Mouse (Mus musculus): ENCODE measurements around the gene Zbtb44. TPM values are rescaled to one million over a fixed set of nuclear protein-coding genes. Genes with fewer than 3 reads are reported as not detected.

Gene Zbtb44
- polyA plus RNA-seq, 1 experiment, result 4.0 TPM

DNA sequence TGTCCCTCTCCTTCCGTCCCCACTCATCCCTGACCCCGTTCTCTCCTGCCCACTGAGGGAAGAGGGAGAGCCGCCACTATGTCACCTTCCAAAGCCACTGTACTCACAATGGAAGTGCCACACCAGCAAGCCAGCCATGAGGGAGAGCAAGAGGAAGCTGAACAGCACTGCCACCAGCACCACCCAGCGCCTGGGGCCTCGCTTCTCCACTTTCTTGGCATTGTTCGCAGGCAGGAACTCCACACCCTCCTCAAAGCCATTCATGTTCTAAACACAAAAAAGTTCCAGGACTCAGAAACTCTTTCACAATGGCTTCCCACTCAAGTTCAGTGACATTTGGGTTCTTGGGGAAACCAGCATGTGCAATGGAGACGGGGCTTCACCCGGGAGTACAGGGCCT lies 78.0 kb downstream of the Zbtb44 start:
- Histone ChIP-seq H3K4me3 (no peak overlapping the region), H3K4me2 (ENCODE audit: low read depth) (no peak overlapping the region), H3K79me2 (ENCODE audit: control insufficient read depth, insufficient read depth) (no peaks in the 10 kb centered on the region), H3ac (ENCODE audit: control insufficient read depth, insufficient read length) (no peak overlapping the region), H3K36me3 (ENCODE audit: control insufficient read depth, insufficient read depth) (no peaks in the 10 kb centered on the region), H3K27me3 (ENCODE audit: control insufficient read depth, insufficient read depth, insufficient read length) (peaks cover 55% of the 10 kb centered on the region)
- no peak for TF ChIP-seq POLR2AphosphoS2 (IDR thresholded peaks at IDR 0.05; ENCODE audit: insufficient read length, low read depth)
- no peak for TF ChIP-seq TCF12 (IDR thresholded peaks at IDR 0.05; ENCODE audit: insufficient read depth, poor library complexity, severe bottlenecking)
- TF ChIP-seq TCF3 (IDR thresholded peaks at IDR 0.05; ENCODE audit: insufficient read length, low read depth), result no peak
- no peak for TF ChIP-seq CEBPB (IDR thresholded peaks at IDR 0.05; ENCODE audit: insufficient read depth, poor library complexity, severe bottlenecking)
- no peak for TF ChIP-seq SRF (IDR thresholded peaks at IDR 0.05; ENCODE audit: control insufficient read depth, insufficient read length, low read depth)
- no peak for TF ChIP-seq MYOG (IDR thresholded peaks at IDR 0.05; ENCODE audit: control insufficient read depth in 1 of 3, insufficient read depth in 1 of 3, insufficient read length in 2 of 3, low read depth in 2 of 3)
- no peak for TF ChIP-seq USF1 (IDR thresholded peaks at IDR 0.05; ENCODE audit: low read depth)
- TF ChIP-seq MAX (IDR thresholded peaks at IDR 0.05; ENCODE audit: low read depth), result no peak
- TF ChIP-seq POLR2A (IDR thresholded peaks at IDR 0.05; ENCODE audit: insufficient read length, low read depth), result no peak
- TF ChIP-seq REST (IDR thresholded peaks at IDR 0.05; ENCODE audit: insufficient read depth, insufficient read length), result no peak
- no peak for TF ChIP-seq MYOD1 (IDR thresholded peaks at IDR 0.05; ENCODE audit: control insufficient read depth in 1 of 3, insufficient read length in 2 of 3, low read depth in 2 of 3)

DNA sequence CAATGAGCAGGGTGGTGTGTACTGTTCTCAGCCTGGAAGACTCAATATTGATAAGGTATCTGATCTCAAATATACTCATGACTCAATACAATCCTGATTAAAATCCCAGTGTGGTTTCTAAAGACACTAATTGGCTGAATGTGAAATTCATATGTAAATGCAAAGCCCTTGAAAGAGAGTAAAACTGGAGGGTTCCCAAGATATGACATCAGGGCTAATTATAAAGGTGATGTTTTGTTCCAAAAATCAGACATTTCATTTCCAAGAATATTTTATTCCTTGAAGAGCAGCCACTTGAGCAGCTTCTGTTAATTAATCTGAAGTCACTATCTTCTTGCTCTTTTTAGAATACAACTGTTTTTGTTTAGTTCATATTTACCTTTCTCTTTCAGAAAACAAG lies 85.1 kb downstream of the Zbtb44 start:
- Histone ChIP-seq H3K4me2 (ENCODE audit: low read depth) (no peak overlapping the region), H3K79me2 (ENCODE audit: control insufficient read depth, insufficient read depth) (no peaks in the 10 kb centered on the region), H3ac (ENCODE audit: control insufficient read depth, insufficient read length) (no peak overlapping the region), H3K36me3 (ENCODE audit: control insufficient read depth, insufficient read depth) (no peaks in the 10 kb centered on the region), H3K4me3 (no peak overlapping the region), H3K27me3 (ENCODE audit: control insufficient read depth, insufficient read depth, insufficient read length) (no peaks in the 10 kb centered on the region)
- no peak for TF ChIP-seq TCF12 (IDR thresholded peaks at IDR 0.05; ENCODE audit: insufficient read depth, poor library complexity, severe bottlenecking)
- TF ChIP-seq E2F4 (IDR thresholded peaks at IDR 0.05; ENCODE audit: insufficient read depth), result no peak
- TF ChIP-seq TCF3 (IDR thresholded peaks at IDR 0.05; ENCODE audit: insufficient read length, low read depth), result no peak
- TF ChIP-seq MYOD1 (IDR thresholded peaks at IDR 0.05; ENCODE audit: control insufficient read depth in 1 of 3, insufficient read length in 2 of 3, low read depth in 2 of 3), result no peak
- TF ChIP-seq POLR2A (IDR thresholded peaks at IDR 0.05; ENCODE audit: insufficient read length, low read depth), result no peak
- TF ChIP-seq REST (IDR thresholded peaks at IDR 0.05; ENCODE audit: insufficient read depth, insufficient read length), result no peak
- TF ChIP-seq USF1 (IDR thresholded peaks at IDR 0.05; ENCODE audit: low read depth), result no peak
- TF ChIP-seq CEBPB (IDR thresholded peaks at IDR 0.05; ENCODE audit: insufficient read depth, poor library complexity, severe bottlenecking), result no peak
- TF ChIP-seq MAX (IDR thresholded peaks at IDR 0.05; ENCODE audit: low read depth), result no peak
- TF ChIP-seq POLR2AphosphoS2 (IDR thresholded peaks at IDR 0.05; ENCODE audit: insufficient read length, low read depth), result no peak
- TF ChIP-seq MYOG (IDR thresholded peaks at IDR 0.05; ENCODE audit: control insufficient read depth in 1 of 3, insufficient read depth in 1 of 3, insufficient read length in 2 of 3, low read depth in 2 of 3), result no peak
- no peak for TF ChIP-seq SRF (IDR thresholded peaks at IDR 0.05; ENCODE audit: control insufficient read depth, insufficient read length, low read depth)

DNA sequence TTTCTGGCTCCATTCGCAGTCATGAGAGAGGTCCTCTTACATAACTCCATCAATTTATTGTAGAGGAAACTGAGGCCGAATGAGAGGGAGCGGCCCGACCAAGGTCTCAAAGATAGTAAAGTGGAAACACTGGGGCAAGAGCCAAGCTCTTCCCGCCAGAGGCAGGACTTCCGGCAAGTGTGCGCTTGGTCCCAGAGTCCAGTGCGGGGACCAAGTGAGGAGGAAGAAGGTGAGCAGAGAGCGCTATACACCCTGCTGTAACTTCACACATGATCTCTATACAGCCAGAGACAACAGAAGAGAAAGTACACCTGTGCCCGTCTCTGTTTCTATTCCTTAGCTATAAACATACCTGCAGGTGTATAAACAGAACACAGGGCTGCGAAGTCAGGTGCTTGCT lies 86.6 kb downstream of the Zbtb44 start:
- Histone ChIP-seq H3K4me2 (ENCODE audit: low read depth) (no peak overlapping the region), H3K79me2 (ENCODE audit: control insufficient read depth, insufficient read depth) (no peaks in the 10 kb centered on the region), H3K27me3 (ENCODE audit: control insufficient read depth, insufficient read depth, insufficient read length) (no peaks in the 10 kb centered on the region), H3K36me3 (ENCODE audit: control insufficient read depth, insufficient read depth) (no peaks in the 10 kb centered on the region), H3ac (ENCODE audit: control insufficient read depth, insufficient read length) (no peak overlapping the region), H3K4me3 (no peak overlapping the region)
- TF ChIP-seq POLR2AphosphoS2 (IDR thresholded peaks at IDR 0.05; ENCODE audit: insufficient read length, low read depth) (no peak), CEBPB (IDR thresholded peaks at IDR 0.05; ENCODE audit: insufficient read depth, poor library complexity, severe bottlenecking) (no peak)

DNA sequence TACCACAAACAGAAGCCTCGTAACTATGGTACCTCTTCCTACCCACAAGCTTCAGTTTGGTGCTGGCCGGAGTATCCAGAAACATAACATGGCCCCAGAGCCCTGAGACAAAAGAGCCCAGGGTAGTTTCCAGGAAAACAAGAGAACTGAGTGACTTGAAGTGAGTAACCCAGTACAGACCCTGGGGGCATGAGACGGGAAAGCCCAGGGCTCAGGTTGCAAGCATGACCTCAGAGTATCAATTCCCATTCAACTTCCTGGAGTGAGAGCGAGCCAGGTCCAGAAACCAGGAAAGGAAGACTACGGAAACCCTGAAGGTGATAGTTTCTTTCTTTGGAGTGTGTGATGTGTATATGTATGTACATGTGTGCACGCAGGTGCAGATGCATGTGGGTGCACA lies 87.0 kb downstream of the Zbtb44 start:
- Histone ChIP-seq H3K36me3 (ENCODE audit: control insufficient read depth, insufficient read depth) (no peaks in the 10 kb centered on the region), H3K4me2 (ENCODE audit: low read depth) (no peak overlapping the region), H3K4me3 (no peak overlapping the region), H3K27me3 (ENCODE audit: control insufficient read depth, insufficient read depth, insufficient read length) (no peaks in the 10 kb centered on the region), H3K79me2 (ENCODE audit: control insufficient read depth, insufficient read depth) (no peaks in the 10 kb centered on the region), H3ac (ENCODE audit: control insufficient read depth, insufficient read length) (no peak overlapping the region)
- TF ChIP-seq SRF (IDR thresholded peaks at IDR 0.05; ENCODE audit: control insufficient read depth, insufficient read length, low read depth) (no peak), MYOD1 (IDR thresholded peaks at IDR 0.05; ENCODE audit: control insufficient read depth in 1 of 3, insufficient read length in 2 of 3, low read depth in 2 of 3) (no peak), CEBPB (IDR thresholded peaks at IDR 0.05; ENCODE audit: insufficient read depth, poor library complexity, severe bottlenecking) (no peak), POLR2A (IDR thresholded peaks at IDR 0.05; ENCODE audit: insufficient read length, low read depth) (no peak), TCF12 (IDR thresholded peaks at IDR 0.05; ENCODE audit: insufficient read depth, poor library complexity, severe bottlenecking) (no peak), MAX (IDR thresholded peaks at IDR 0.05; ENCODE audit: low read depth) (no peak), TCF3 (IDR thresholded peaks at IDR 0.05; ENCODE audit: insufficient read length, low read depth) (no peak)

DNA sequence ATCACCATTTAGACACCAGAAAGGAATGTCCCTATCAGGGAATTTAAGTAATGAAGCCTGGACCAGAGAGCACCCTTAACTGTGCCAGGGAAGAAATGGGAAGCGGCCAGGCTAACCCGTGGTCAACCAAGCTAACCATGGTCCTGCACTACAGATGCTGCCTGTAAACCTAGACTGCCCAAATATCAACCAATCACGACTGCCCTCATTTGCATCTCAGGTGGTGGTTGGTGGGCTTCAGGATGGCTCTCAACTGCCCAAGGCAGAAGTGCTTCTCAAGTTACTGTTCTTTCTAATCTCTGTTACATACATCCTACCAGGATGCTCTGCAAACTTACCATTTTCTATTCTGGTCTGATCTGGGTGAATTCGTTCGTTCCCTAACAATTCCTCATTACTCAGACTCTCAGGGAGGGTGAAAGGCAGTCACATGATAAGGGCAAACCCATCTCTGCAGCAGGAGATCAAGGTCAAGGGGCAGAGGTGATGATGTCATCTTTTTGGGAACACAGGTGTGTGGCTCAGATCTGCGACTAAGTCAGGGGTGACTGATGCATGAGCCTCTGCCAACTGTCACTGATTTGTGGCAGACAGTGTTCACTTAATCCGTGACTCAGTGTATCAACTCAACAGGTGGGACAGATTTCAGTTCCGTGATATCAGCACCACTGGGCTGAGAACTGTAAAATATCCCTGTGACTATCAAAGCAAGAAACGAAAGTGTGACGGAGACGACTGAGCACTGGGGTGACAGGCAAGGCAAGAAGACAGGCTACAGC lies 88.3 kb downstream of the Zbtb44 start:
- Histone ChIP-seq H3K79me2 (ENCODE audit: control insufficient read depth, insufficient read depth) (no peaks in the 10 kb centered on the region), H3K4me2 (ENCODE audit: low read depth) (no peak overlapping the region)

More for the DNA sequence above, 88.3 kb downstream of the Zbtb44 start:
- no peak overlapping the region for H3ac ChIP-seq (ENCODE audit: control insufficient read depth, insufficient read length)
- no peaks in the 10 kb centered on the region for H3K27me3 ChIP-seq (ENCODE audit: control insufficient read depth, insufficient read depth, insufficient read length)
- no peak for TF ChIP-seq POLR2A (IDR thresholded peaks at IDR 0.05; ENCODE audit: insufficient read length, low read depth)
- H3K4me3 ChIP-seq, result no peak overlapping the region
- no peaks in the 10 kb centered on the region for H3K36me3 ChIP-seq (ENCODE audit: control insufficient read depth, insufficient read depth)
